Mouse (Mus musculus): Measurements from ENCODE around the gene Snrnp70.

DNA sequence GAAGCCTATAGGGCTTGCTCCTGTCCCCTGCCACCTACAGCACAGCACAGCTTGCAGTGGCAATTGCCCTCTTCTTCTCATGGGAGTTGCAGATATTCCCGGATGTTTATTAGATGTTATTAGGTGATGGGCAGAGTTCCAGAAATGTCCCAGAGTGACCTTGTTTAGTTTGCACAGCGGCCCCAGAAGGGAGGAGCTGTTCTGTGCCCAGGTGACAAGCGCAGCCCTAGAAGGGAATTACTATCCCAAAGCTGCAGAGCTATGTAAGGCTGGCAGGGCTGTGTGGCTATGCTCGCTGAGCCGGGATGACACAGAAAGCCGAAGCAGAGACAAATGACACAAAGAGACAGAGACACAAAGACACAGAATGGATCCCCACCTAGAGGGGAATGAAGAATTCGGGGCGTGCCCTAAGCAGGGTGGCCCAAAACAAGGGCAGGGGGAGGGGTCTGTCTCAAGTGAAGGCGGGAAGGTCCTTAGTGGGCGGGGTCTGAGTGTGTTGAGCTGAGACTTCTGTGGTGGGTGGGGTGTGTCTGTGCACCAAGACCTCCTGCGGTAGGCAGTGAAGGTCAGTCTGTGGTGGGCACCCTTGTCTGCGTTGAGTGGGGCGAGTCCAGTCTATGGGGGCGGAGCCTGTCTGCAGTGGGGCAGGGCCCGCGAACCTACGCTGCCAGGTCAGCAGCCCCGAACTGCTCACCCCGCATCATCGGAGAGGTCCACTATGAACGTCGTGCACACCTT lies 62.7 kb downstream of the Snrnp70 start:
- TF ChIP-seq CTCF (conservative IDR thresholded peaks at IDR 0.05; ENCODE audit: low read length) (no peak), NANOG (IDR thresholded peaks at IDR 0.05; ENCODE audit: borderline replicate concordance, low read length) (no peak), POU5F1 (IDR thresholded peaks at IDR 0.05; ENCODE audit: borderline replicate concordance, low read length) (no peak)
